Mouse (Mus musculus): Measurements from ENCODE around the gene Dpep3. TPM values are rescaled to one million over a fixed set of nuclear protein-coding genes. Genes with fewer than 3 reads are reported as not detected.
"Not testable (repeated sequence)": the region's sequence is repeated elsewhere in the genome, so short reads cannot be mapped to it uniquely, and the experiment has no call there.

Dpep3 gene
- polyA plus RNA-seq, 1 experiment from 2014 or later: not detected

DNA sequence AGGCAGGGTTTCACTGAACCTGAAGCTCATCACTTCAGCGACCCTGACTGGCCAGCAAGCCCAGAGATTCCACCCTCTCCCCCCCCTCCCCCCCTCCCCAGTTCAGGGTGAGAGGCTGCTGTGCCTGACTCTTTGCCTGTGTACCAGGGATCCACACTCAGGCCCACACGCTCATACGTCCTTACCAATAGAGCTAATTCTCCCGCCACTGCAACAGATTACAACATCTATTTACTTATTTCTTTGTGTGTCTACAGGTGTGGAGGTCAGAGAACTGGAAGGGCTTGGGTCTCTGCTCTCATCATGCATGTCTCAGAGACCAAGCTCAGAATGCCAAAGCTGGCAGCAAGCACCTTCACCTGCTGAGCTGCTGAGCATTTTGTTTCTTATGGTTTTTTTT lies 14.0 kb upstream of the Dpep3 start:
- no peak overlapping the region for H3K4me2 ChIP-seq (ENCODE audit: low read depth, low read length)
- H3K9me3 ChIP-seq (replicated peaks; ENCODE audit: control insufficient read depth, low read length): no peaks in the 10 kb centered on the region
- DNase-seq (ENCODE audit: low spot score): no peak
- H3K4me1 ChIP-seq (ENCODE audit: control insufficient read depth, insufficient read depth, low read length): no peaks in the 10 kb centered on the region
- WGBS: 66% methylated on average over 4 of the region's 4 CpGs
- no peaks in the 10 kb centered on the region for H3K27me3 ChIP-seq (ENCODE audit: control insufficient read depth, insufficient read depth, low read length)
- no peak for ATAC-seq (replicated peaks; ENCODE audit: insufficient number of reproducible peaks, low FRiP score, low TSS enrichment, low read depth)
- H3K36me3 ChIP-seq (replicated peaks; ENCODE audit: control insufficient read depth, insufficient read depth, low read depth, low read length): no peaks in the 10 kb centered on the region
- no peak overlapping the region for H3K4me3 ChIP-seq (ENCODE audit: low read depth, low read length)
- no peak overlapping the region for H3K9ac ChIP-seq (replicated peaks; ENCODE audit: low read length)
- H3K27ac ChIP-seq (replicated peaks; ENCODE audit: low read depth, low read length): no peak overlapping the region

GRCm38 (mm10) chr8:105992499-105992898 lies 13.3 kb upstream of the Dpep3 start:
- no peak overlapping the region for H3K9ac ChIP-seq (replicated peaks; ENCODE audit: low read length)
- H3K27ac ChIP-seq (replicated peaks; ENCODE audit: low read depth, low read length): no peak overlapping the region
- H3K27me3 ChIP-seq (ENCODE audit: control insufficient read depth, insufficient read depth, low read length): no peaks in the 10 kb centered on the region
- H3K4me1 ChIP-seq (ENCODE audit: control insufficient read depth, insufficient read depth, low read length): no peaks in the 10 kb centered on the region
- H3K9me3 ChIP-seq (replicated peaks; ENCODE audit: control insufficient read depth, low read length): no peaks in the 10 kb centered on the region
- ATAC-seq (replicated peaks; ENCODE audit: insufficient number of reproducible peaks, low FRiP score, low TSS enrichment, low read depth) (no peak), DNase-seq (ENCODE audit: low spot score) (no peak)
- H3K4me3 ChIP-seq (ENCODE audit: low read depth, low read length): no peak overlapping the region
- WGBS: 69% methylated on average over 5 of the region's 5 CpGs
- no peaks in the 10 kb centered on the region for H3K36me3 ChIP-seq (replicated peaks; ENCODE audit: control insufficient read depth, insufficient read depth, low read depth, low read length)
- no peak overlapping the region for H3K4me2 ChIP-seq (ENCODE audit: low read depth, low read length)

- DNase-seq (ENCODE audit: low spot score): no peak
- no peaks in the 10 kb centered on the region for H3K36me3 ChIP-seq (replicated peaks; ENCODE audit: control insufficient read depth, insufficient read depth, low read depth, low read length)
- no peak for ATAC-seq (replicated peaks; ENCODE audit: insufficient number of reproducible peaks, low FRiP score, low TSS enrichment, low read depth)
- no peak overlapping the region for H3K4me2 ChIP-seq (ENCODE audit: low read depth, low read length)
- WGBS: 74% methylated on average over 2 of the region's 2 CpGs
- H3K9ac ChIP-seq (replicated peaks; ENCODE audit: low read length): no peak overlapping the region
- no peak overlapping the region for H3K4me3 ChIP-seq (ENCODE audit: low read depth, low read length)
- no peaks in the 10 kb centered on the region for H3K4me1 ChIP-seq (ENCODE audit: control insufficient read depth, insufficient read depth, low read length)
- no peaks in the 10 kb centered on the region for H3K27me3 ChIP-seq (ENCODE audit: control insufficient read depth, insufficient read depth, low read length)
- no peaks in the 10 kb centered on the region for H3K9me3 ChIP-seq (replicated peaks; ENCODE audit: control insufficient read depth, low read length)
- H3K27ac ChIP-seq (replicated peaks; ENCODE audit: low read depth, low read length): no peak overlapping the region
These were observed 12.3 kb upstream of the Dpep3 start for GRCm38 (mm10) chr8:105991546-105991945.

- Histone ChIP-seq H3K9me3 (replicated peaks; ENCODE audit: control insufficient read depth, low read length) (no peaks in the 10 kb centered on the region), H3K9ac (replicated peaks; ENCODE audit: low read length) (no peak within 1 kb of the TSS), H3K27me3 (ENCODE audit: control insufficient read depth, insufficient read depth, low read length) (no peaks in the 10 kb centered on the region), H3K4me1 (ENCODE audit: control insufficient read depth, insufficient read depth, low read length) (no peaks in the 10 kb centered on the region), H3K36me3 (replicated peaks; ENCODE audit: control insufficient read depth, insufficient read depth, low read depth, low read length) (no peaks in the 10 kb centered on the region), H3K4me3 (ENCODE audit: low read depth, low read length) (no peak within 1 kb of the TSS), H3K27ac (replicated peaks; ENCODE audit: low read depth, low read length) (no peak within 1 kb of the TSS), H3K4me2 (ENCODE audit: low read depth, low read length) (0 out of 2 replicates have a peak within 1 kb of the TSS, but pooled peaks have one; percentile 1)
- DNase-seq (ENCODE audit: low spot score) (peak; percentile 90), ATAC-seq (replicated peaks; ENCODE audit: insufficient number of reproducible peaks, low FRiP score, low TSS enrichment, low read depth) (peak; percentile 62)
- 9% methylated on average over 15 of the region's 15 CpGs for WGBS
These were observed 11.7 kb upstream of the Dpep3 start, which contains the start of gene Dus2 for GRCm38 (mm10) chr8:105990856-105991387. Dus2 (plus strand) TSS chr8:105991337.

DNA sequence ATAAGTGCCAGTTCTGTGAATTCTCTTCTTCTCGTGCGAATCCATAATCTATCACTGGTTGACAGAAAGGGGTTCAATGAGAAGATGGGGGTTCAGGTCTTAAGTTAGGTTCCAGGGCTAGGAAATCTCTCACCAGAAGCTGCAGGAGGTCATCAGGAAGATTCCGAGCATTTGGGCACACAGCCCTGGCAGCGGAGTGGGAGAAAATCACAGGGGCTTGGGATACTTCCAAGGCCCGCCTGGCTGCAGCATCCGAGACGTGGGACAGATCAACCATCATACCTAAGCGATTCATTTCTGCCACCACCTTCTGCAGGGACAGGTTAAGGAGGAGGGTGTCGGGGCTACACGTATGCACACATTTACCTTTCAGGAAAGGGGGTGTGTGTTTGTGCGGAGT lies 9.3 kb upstream of the Dpep3 start:
- Histone ChIP-seq H3K4me2 (ENCODE audit: low read depth, low read length) (no peak overlapping the region), H3K4me3 (ENCODE audit: low read depth, low read length) (no peak overlapping the region), H3K36me3 (replicated peaks; ENCODE audit: control insufficient read depth, insufficient read depth, low read depth, low read length) (no peaks in the 10 kb centered on the region), H3K27me3 (ENCODE audit: control insufficient read depth, insufficient read depth, low read length) (no peaks in the 10 kb centered on the region), H3K9me3 (replicated peaks; ENCODE audit: control insufficient read depth, low read length) (no peaks in the 10 kb centered on the region), H3K9ac (replicated peaks; ENCODE audit: low read length) (no peak overlapping the region), H3K4me1 (ENCODE audit: control insufficient read depth, insufficient read depth, low read length) (no peaks in the 10 kb centered on the region), H3K27ac (replicated peaks; ENCODE audit: low read depth, low read length) (no peak overlapping the region)
- DNase-seq (ENCODE audit: low spot score): no peak
- no peak for ATAC-seq (replicated peaks; ENCODE audit: insufficient number of reproducible peaks, low FRiP score, low TSS enrichment, low read depth)
- 88% methylated on average over 11 of the region's 11 CpGs for WGBS

- WGBS: 87% methylated on average over 11 of the region's 11 CpGs
- not testable (repeated sequence) for H3K27me3 ChIP-seq (ENCODE audit: control insufficient read depth, insufficient read depth, low read length); H3K4me2 ChIP-seq (ENCODE audit: low read depth, low read length); DNase-seq (ENCODE audit: low spot score); H3K27ac ChIP-seq (replicated peaks; ENCODE audit: low read depth, low read length); ATAC-seq (replicated peaks; ENCODE audit: insufficient number of reproducible peaks, low FRiP score, low TSS enrichment, low read depth); H3K9ac ChIP-seq (replicated peaks; ENCODE audit: low read length); H3K9me3 ChIP-seq (replicated peaks; ENCODE audit: control insufficient read depth, low read length); H3K4me3 ChIP-seq (ENCODE audit: low read depth, low read length); H3K4me1 ChIP-seq (ENCODE audit: control insufficient read depth, insufficient read depth, low read length); H3K36me3 ChIP-seq (replicated peaks; ENCODE audit: control insufficient read depth, insufficient read depth, low read depth, low read length)
These were observed 4.2 kb upstream of the Dpep3 start for GRCm38 (mm10) chr8:105983406-105983805.

- no peak overlapping the region for H3K27ac ChIP-seq (replicated peaks; ENCODE audit: low read depth, low read length)
- no peaks in the 10 kb centered on the region for H3K36me3 ChIP-seq (replicated peaks; ENCODE audit: control insufficient read depth, insufficient read depth, low read depth, low read length)
- ATAC-seq (replicated peaks; ENCODE audit: insufficient number of reproducible peaks, low FRiP score, low TSS enrichment, low read depth) (no peak), DNase-seq (ENCODE audit: low spot score) (no peak)
- H3K9me3 ChIP-seq (replicated peaks; ENCODE audit: control insufficient read depth, low read length): no peaks in the 10 kb centered on the region
- WGBS: 89% methylated on average over 1 of the region's 1 CpGs
- no peak overlapping the region for H3K9ac ChIP-seq (replicated peaks; ENCODE audit: low read length)
- H3K4me3 ChIP-seq (ENCODE audit: low read depth, low read length): no peak overlapping the region
- no peak overlapping the region for H3K4me2 ChIP-seq (ENCODE audit: low read depth, low read length)
- H3K27me3 ChIP-seq (ENCODE audit: control insufficient read depth, insufficient read depth, low read length): no peaks in the 10 kb centered on the region
- no peaks in the 10 kb centered on the region for H3K4me1 ChIP-seq (ENCODE audit: control insufficient read depth, insufficient read depth, low read length)
These were observed 1.9 kb upstream of the Dpep3 start for GRCm38 (mm10) chr8:105981146-105981545.

- H3K36me3 ChIP-seq (replicated peaks; ENCODE audit: control insufficient read depth, insufficient read depth, low read depth, low read length): no peaks in the 10 kb centered on the region
- H3K4me1 ChIP-seq (ENCODE audit: control insufficient read depth, insufficient read depth, low read length): no peaks in the 10 kb centered on the region
- no peak overlapping the region for H3K4me3 ChIP-seq (ENCODE audit: low read depth, low read length)
- H3K9me3 ChIP-seq (replicated peaks; ENCODE audit: control insufficient read depth, low read length): no peaks in the 10 kb centered on the region
- H3K9ac ChIP-seq (replicated peaks; ENCODE audit: low read length): no peak overlapping the region
- WGBS: 61% methylated on average over 7 of the region's 7 CpGs
- H3K4me2 ChIP-seq (ENCODE audit: low read depth, low read length): no peak overlapping the region
- DNase-seq (ENCODE audit: low spot score) (no peak), ATAC-seq (replicated peaks; ENCODE audit: insufficient number of reproducible peaks, low FRiP score, low TSS enrichment, low read depth) (no peak)
- no peaks in the 10 kb centered on the region for H3K27me3 ChIP-seq (ENCODE audit: control insufficient read depth, insufficient read depth, low read length)
- H3K27ac ChIP-seq (replicated peaks; ENCODE audit: low read depth, low read length): no peak overlapping the region
These were observed 3.9 kb downstream of the Dpep3 start for GRCm38 (mm10) chr8:105975363-105975762.
